Mouse (Mus musculus) midbrain, embryonic 13.5 days (tissue): ENCODE measurements around the gene Nfkbib. TPM values are rescaled to one million over a fixed set of nuclear protein-coding genes. Genes with fewer than 3 reads are reported as not detected.

Experiments
- ATAC-seq: fragments of 200-750 bp; cut with Nextera tagmentation; 2 replicates; pipeline ENCODE4 v1.8.0; 2017; ENCODE audit warnings: mild to moderate bottlenecking, moderate TSS enrichment, moderate library complexity
- H3K27ac ChIP-seq: fragments of 300-500 bp; sonication (generic); 2 replicates; pipeline ENCODE4 v1.5.1; 2015; ENCODE audit warnings: inconsistent platforms, mild to moderate bottlenecking, moderate library complexity
- H3K27me3 ChIP-seq: fragments of 300-500 bp; sonication (generic); 2 replicates; pipeline ENCODE4 v1.6.1; 2015; ENCODE audit warnings: mild to moderate bottlenecking, inconsistent platforms
- H3K36me3 ChIP-seq: fragments of 300-500 bp; sonication (generic); 2 replicates; pipeline ENCODE4 v1.6.1; 2015; ENCODE audit warnings: mild to moderate bottlenecking, inconsistent platforms
- H3K4me1 ChIP-seq: fragments of 300-500 bp; sonication (generic); replicated peaks from 2 replicates; pipeline ENCODE4 v1.6.1; 2015; ENCODE audit warnings: inconsistent platforms
- H3K4me2 ChIP-seq: fragments of 300-500 bp; sonication (generic); replicated peaks from 2 replicates; pipeline ENCODE4 v1.6.1; 2015; ENCODE audit warnings: moderate library complexity, mild to moderate bottlenecking, inconsistent platforms
- H3K4me3 ChIP-seq: fragments of 300-500 bp; sonication (generic); replicated peaks from 2 replicates; pipeline ENCODE4 v1.5.1; 2015; ENCODE audit warnings: mild to moderate bottlenecking, inconsistent platforms
- H3K9ac ChIP-seq: fragments of 300-500 bp; sonication (generic); replicated peaks from 2 replicates; pipeline ENCODE4 v1.6.1; 2015; ENCODE audit warnings: mild to moderate bottlenecking, inconsistent platforms
- H3K9me3 ChIP-seq: fragments of 300-500 bp; sonication (generic); 2 replicates; pipeline ENCODE4 v1.6.1; 2016; ENCODE audit warnings: mild to moderate bottlenecking, inconsistent platforms
- WGBS: fragments of 180-500 bp; shearing (Covaris S2); methylation state at CpG from one replicate; pipeline ENCODE4 v1.1.7; 2015; 5-methylcytosine and 5-hydroxymethylcytosine counted together
- polyA plus RNA-seq: library from polyadenylated mRNA; unstranded; fragments of >200 nt; fragmentation: Nextera tagmentation; extraction: Ambion mirVana; gene quantifications from 2 replicates; pipeline ENCODE4 v1.2.1, GENCODE M21; 2015

Gene Nfkbib
- 52.7 and 56.7 TPM in 2 replicates for polyA plus RNA-seq

DNA sequence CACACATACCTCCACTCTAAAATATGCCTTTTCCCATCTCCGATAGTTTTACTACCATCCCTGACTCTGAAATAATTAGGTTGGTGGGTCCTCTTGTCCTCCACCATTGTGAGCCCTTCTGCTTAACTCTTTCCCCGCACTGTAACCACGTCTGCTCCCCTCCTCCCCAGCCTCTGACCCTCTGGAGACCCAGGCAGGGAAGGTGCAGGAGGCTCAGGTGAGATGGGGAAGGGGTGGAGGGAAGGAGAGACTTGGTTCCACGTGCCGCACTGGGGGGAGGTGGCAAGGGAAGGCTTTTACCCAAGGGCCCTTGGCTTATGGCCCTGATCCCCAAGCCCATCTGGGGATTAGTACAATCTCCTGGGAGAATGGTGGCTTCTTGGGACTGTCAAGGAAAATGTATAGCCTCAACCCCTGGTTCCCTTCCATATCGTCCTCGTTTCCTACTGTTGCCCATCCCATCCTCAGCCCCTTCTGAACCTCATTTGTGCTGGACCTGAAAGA lies at the start of gene Nfkbib:
Gene Nfkbib, minus strand, starts transcription at position 51 of the 504 bp plus-strand sequence.
- Histone ChIP-seq H3K36me3 (peaks cover 12% of the 10 kb centered on the region), H3K9ac (peak within 1 kb of the TSS; percentile 76), H3K27ac (no peak within 1 kb of the TSS; the same call in 1 of the 2 replicates), H3K4me3 (peak within 1 kb of the TSS; percentile 75), H3K4me2 (peak within 1 kb of the TSS; percentile 71), H3K9me3 (no peaks in the 10 kb centered on the region), H3K27me3 (no peaks in the 10 kb centered on the region), H3K4me1 (peaks cover 36% of the 10 kb centered on the region)
- ATAC-seq, result no peak
- 71% methylated on average over 7 of the region's 7 CpGs for WGBS

DNA sequence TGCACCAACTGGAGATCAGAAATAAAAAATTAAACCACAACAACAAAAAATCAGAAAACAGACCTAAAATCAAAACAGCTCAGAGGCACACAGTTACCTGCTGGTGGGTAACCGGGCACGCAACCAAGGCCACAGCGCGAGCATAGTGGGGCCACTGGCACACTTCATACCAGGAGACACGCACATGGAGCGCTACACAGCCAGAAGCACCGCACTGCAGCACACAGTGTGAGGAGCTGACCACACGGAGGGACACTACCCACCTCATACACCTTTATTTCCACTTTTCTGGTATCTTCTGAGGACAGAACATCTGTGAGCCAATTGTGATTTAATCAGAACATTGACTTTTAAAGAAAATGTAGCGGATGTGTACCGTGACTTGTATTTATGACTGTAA lies 49.6 kb upstream of the Nfkbib start:
- Histone ChIP-seq H3K9me3 (no peaks in the 10 kb centered on the region), H3K9ac (0 out of 2 replicates have a peak overlapping the region, but pooled peaks have one; percentile 32), H3K27me3 (no peaks in the 10 kb centered on the region), H3K4me1 (peaks cover 91% of the 10 kb centered on the region), H3K36me3 (peaks cover 95% of the 10 kb centered on the region), H3K4me2 (no peak overlapping the region), H3K4me3 (no peak overlapping the region), H3K27ac (no peak overlapping the region)
- WGBS, result 91% methylated on average over 10 of the region's 10 CpGs
- ATAC-seq, result no peak

DNA sequence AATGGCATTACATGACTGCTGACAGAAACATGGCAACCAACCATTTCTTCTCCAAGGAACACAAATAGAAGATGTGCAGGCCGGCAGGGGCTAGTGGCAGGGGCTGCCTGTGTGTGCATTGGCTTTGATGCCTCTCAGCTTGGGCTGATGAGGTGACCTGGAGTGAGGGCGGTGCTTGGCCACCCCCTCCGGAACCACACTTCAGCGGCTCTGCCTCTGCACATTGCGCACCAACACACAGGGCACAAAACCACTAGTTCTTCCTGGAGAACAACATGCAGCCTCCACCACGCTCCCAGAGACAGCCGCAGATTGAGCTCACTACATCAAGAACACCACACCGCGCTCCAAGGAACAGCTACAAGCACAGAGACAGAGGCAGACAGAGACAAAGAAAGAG lies 48.9 kb upstream of the Nfkbib start:
- Histone ChIP-seq H3K4me2 (no peak overlapping the region), H3K27me3 (no peaks in the 10 kb centered on the region), H3K9ac (peak overlapping the region; percentile 1; the same call in 1 of the 2 replicates), H3K4me3 (no peak overlapping the region), H3K36me3 (peaks cover 88% of the 10 kb centered on the region), H3K27ac (no peak overlapping the region), H3K4me1 (peaks cover 90% of the 10 kb centered on the region), H3K9me3 (no peaks in the 10 kb centered on the region)
- no peak for ATAC-seq
- WGBS, result 82% methylated on average over 9 of the region's 9 CpGs

DNA sequence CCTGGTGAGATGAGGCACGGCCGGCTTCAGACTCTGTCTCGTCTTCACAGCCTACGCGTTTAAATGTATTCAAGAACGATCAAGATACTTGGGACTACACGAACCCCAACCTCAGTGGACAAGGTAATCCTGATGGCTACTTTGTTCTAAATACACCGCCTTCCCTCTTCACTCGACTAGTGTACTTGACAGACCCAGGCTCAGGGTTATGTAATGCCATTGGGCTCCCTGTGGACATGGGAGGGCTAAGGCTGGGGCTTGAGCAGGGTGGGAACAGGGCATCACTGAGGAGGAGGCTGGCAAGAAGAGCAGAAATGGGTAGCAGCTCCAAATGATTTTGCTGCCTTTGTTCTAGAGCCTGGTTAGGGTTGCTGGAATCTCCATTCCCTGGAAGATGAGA lies 47.9 kb upstream of the Nfkbib start:
- peaks cover 80% of the 10 kb centered on the region for H3K4me1 ChIP-seq
- WGBS, result 90% methylated on average over 9 of the region's 9 CpGs

DNA sequence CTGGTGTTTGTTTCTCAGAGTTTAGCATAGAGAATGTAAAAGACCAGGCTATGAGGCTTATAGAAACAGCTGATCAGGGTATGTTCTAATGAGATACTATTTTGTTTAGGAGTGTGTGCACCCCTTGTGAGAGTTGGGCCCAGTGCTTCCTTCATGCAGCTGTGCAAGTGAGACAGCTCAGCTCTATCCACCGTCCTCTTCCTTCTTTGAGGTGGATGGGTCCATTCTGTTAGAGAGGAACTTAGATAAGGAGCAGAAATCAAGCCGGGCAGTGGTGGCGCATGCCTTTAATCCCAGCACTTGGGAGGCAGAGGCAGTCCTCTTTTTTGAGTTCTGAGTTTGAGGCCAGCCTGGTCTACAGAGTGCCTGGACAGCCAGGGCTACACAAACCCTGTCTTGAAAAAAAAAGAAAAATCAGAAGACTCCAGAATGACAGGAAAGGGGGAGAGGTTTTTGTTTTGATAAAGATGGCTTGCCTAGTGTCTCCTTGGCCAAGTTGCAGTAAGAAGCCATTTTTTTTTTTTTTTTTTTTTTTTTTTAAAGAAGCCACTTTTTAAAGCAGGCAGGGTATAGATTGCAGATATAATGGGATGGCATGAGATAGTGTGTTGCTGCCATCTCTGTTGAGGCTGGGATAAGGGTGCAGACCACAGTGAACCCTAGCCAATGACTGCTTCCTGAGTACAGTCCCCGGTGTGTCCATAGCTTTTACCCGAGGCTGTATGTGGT lies 47.2 kb upstream of the Nfkbib start:
- no peak for ATAC-seq
- 89% methylated on average over 5 of the region's 5 CpGs for WGBS
- Histone ChIP-seq H3K4me2 (no peak overlapping the region), H3K27me3 (no peaks in the 10 kb centered on the region), H3K4me1 (peaks cover 75% of the 10 kb centered on the region), H3K9me3 (no peaks in the 10 kb centered on the region), H3K36me3 (peaks cover 71% of the 10 kb centered on the region), H3K9ac (no peak overlapping the region; the same call in 1 of the 2 replicates), H3K27ac (no peak overlapping the region), H3K4me3 (no peak overlapping the region)

More for the DNA sequence above, 47.9 kb upstream of the Nfkbib start:
- no peak overlapping the region for H3K27ac ChIP-seq
- H3K4me2 ChIP-seq, result no peak overlapping the region
- H3K9ac ChIP-seq, result peak overlapping the region; percentile 32; the same call in 1 of the 2 replicates
- no peaks in the 10 kb centered on the region for H3K9me3 ChIP-seq
- H3K36me3 ChIP-seq, result peaks cover 78% of the 10 kb centered on the region
- no peak overlapping the region for H3K4me3 ChIP-seq
- ATAC-seq, result no peak
- H3K27me3 ChIP-seq, result no peaks in the 10 kb centered on the region

DNA sequence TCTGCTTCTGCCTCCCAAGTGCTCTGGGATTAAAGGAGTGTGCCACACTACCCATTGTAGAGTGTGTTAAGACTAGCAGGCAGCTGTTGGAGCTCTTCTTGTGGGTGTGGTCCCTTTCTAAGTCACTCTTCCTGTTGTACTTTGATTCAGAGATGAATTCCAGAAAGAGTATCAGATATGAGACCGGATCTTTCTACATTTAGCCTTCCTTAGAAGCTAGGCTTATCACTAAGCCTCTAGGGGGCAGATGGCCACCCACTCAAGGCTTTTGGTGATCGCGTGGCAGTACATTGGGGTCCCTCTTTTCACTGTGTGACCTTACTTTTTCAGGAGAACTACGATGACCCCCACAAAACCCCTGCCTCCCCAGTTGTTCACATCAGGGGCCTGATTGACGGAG lies 45.6 kb upstream of the Nfkbib start:
- Histone ChIP-seq H3K36me3 (peaks cover 57% of the 10 kb centered on the region), H3K27ac (no peak overlapping the region), H3K9me3 (no peaks in the 10 kb centered on the region), H3K4me2 (peak overlapping the region; percentile 92), H3K4me1 (peaks cover 69% of the 10 kb centered on the region), H3K4me3 (peak overlapping the region; percentile 81), H3K27me3 (no peaks in the 10 kb centered on the region), H3K9ac (peak overlapping the region; percentile 19; the same call in 1 of the 2 replicates)
- no peak for ATAC-seq
- 85% methylated on average over 5 of the region's 5 CpGs for WGBS

DNA sequence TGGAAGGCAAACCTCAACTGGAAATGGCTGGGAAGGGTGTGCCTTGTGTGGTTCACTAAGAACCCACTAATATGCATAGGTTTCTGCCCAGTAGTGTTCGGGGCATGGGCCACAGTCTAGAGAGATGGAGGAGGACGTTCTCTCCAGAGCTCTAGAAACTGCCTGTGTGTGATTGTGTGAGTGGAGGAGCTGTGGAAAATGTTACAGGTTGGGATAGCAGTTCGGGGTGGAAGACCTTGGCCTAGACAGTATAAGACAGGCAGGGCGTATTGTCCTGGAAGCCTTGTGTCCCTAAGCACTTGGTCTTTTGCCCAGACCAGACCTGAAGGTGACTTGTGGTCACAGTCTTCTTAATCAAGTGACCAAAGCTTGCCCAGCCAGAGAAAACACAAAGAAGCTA lies 45.1 kb upstream of the Nfkbib start:
- peaks cover 68% of the 10 kb centered on the region for H3K4me1 ChIP-seq
- no peaks in the 10 kb centered on the region for H3K27me3 ChIP-seq
- ATAC-seq, result no peak
- H3K9ac ChIP-seq, result peak overlapping the region; percentile 71
- H3K9me3 ChIP-seq, result no peaks in the 10 kb centered on the region
- H3K27ac ChIP-seq, result no peak overlapping the region
- H3K4me2 ChIP-seq, result peak overlapping the region; percentile 92
- 75% methylated on average over 4 of the region's 4 CpGs for WGBS
- H3K36me3 ChIP-seq, result peaks cover 52% of the 10 kb centered on the region
- peak overlapping the region; percentile 81 for H3K4me3 ChIP-seq

DNA sequence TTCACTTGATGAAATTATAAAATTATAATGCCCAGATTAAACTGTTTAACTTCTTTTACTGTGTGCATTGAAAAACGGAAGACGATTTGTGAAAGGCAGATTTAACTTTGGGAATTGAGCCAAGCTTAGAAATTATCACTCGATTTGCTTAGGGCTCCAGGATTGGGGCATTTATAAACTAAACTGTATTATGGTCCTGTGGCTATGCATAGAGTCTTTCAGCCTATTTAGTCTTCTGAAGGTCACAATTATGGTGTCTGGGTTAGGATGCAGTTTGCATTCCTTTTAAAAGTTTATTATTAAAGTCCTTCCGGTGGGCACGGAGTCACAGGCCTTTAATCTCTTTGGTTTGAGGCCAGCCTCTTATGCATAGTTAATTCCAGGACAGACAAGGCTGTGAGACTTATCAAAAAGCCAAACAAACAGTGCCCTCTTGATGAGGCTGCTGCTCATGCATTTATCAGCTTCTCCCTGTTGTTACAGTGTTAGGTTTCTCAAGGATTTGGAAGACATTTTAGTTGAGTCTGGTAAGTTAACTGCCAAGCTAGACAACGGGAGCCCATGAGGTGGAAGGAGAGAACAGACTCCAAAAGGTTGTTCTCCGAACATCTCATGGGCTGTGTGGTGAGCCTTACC lies 44.4 kb upstream of the Nfkbib start:
- 14% methylated on average over 7 of the region's 7 CpGs for WGBS
- Histone ChIP-seq H3K4me1 (peaks cover 62% of the 10 kb centered on the region), H3K27me3 (no peaks in the 10 kb centered on the region), H3K36me3 (peaks cover 45% of the 10 kb centered on the region), H3K9me3 (no peaks in the 10 kb centered on the region), H3K27ac (peak overlapping the region; percentile 98; the same call in 1 of the 2 replicates), H3K4me2 (peak overlapping the region; percentile 92), H3K4me3 (peak overlapping the region; percentile 81), H3K9ac (peak overlapping the region; percentile 71)
- no peak for ATAC-seq

DNA sequence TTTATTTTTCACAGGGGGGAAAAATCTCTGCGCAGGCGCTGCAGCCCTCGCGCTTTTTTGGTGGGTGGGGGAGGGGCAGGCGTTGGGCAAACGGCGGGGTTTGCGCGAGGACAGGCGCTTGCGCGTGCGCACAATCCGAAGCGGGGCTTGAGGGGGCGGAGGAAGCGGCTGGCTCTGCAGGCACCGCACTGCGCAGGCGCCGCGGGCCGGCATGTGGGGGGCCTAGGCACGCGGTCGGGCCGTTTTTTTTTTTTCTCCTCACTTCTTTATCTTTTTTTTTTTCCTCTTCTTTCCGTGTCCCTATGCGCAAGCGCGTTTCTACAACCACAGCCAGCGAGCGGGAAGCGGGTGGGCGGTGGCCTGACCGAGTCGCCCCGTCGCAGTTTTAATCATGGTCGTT lies 43.9 kb upstream of the Nfkbib start:
- under 1% methylated on average over 40 of the region's 40 CpGs for WGBS
- Histone ChIP-seq H3K4me3 (peak overlapping the region; percentile 81), H3K36me3 (peaks cover 40% of the 10 kb centered on the region), H3K4me2 (peak overlapping the region; percentile 92), H3K27me3 (no peaks in the 10 kb centered on the region), H3K27ac (peak overlapping the region; percentile 98), H3K4me1 (peaks cover 56% of the 10 kb centered on the region), H3K9ac (peak overlapping the region; percentile 87), H3K9me3 (no peaks in the 10 kb centered on the region)
- ATAC-seq, result no peak; the same call in 1 of the 2 replicates

DNA sequence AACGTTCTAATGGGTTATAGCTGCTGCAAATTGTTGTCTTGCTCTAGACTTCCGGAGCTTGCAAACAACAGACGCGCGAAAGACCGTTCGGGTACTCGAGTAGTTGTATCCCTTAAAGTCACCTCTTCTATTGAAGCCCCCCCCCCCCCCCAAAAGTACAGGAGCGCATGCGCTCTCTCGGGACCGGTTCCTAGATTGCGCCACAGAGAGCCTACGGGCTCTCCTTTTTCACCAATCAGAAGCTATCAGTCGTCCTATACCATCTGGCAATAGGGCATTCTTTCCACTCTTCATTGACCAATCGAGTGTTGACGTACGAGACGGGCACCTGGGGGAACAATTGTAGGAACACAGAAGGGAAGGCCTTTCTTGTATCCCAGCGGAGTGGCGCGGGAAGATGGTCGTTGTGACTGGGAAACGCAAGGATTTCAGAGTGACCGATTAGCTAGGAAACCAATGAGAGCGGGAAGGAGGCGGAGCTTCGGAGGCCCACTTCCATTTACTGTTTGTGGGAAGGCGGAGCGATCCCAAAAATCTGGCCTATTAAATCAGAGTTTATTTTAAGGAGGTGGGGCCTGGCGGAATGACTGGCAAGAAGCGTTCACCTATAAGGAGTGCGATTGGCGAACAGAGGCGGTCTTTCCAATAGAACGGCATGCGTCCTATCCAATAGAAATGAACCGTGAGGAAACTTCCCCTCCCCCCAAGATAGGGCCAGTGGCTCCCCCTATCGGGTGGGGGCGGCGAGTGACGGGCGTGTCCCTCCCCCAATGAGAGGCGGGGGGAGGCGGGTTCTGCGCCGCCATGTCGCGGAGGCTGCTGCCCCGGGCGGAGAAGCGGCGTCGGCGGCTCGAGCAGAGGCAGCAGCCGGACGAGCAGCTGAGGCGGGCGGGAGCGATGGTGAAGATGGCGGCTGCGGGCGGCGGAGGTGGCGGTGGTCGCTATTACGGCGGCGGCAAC lies 43.1 kb upstream of the Nfkbib start:
- WGBS, result under 1% methylated on average over 64 of the region's 70 CpGs
- ATAC-seq, result peak; percentile 93
- Histone ChIP-seq H3K9me3 (no peaks in the 10 kb centered on the region), H3K36me3 (peaks cover 32% of the 10 kb centered on the region), H3K4me3 (peak overlapping the region; percentile 81), H3K27me3 (no peaks in the 10 kb centered on the region), H3K9ac (peak overlapping the region; percentile 87), H3K4me2 (peak overlapping the region; percentile 95), H3K4me1 (peaks cover 48% of the 10 kb centered on the region), H3K27ac (peak overlapping the region; percentile 99)

DNA sequence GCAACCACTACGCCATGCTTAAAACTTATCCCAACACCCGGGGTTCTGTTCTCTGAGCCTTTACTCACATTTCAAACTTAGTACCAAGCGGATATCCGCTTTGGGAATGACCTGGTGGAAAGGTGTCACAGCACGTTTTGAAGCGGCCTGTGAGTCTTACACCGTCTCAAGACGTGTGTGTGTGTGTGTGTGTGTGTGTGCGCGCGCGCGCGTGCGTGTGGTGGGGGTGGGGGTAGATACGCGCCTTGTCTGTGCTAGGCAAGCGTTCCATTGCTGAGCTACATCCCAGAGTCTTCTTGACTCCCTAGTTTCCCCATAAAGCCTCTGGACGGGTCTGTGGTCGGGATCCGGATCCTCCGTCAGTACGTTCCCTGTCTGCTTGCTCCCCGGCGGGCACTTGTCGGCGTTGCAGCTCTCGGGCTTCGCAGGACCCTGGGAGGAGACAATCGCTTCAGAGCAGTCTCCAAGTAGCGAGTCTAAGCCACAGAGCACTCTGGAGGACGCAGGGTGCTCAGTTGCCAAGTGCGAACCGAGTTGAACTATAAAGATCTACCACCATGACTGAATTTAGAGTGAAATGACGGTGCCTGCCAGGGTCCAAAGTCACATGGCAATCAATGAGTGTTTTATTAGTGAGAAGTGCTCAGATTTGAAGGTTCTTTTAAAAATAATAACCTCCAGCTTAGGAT lies 42.2 kb upstream of the Nfkbib start:
- H3K27ac ChIP-seq, result peak overlapping the region; percentile 99
- no peaks in the 10 kb centered on the region for H3K9me3 ChIP-seq
- peaks cover 41% of the 10 kb centered on the region for H3K4me1 ChIP-seq
- peak overlapping the region; percentile 87 for H3K9ac ChIP-seq
- ATAC-seq, result peak; percentile 28
- H3K36me3 ChIP-seq, result peaks cover 23% of the 10 kb centered on the region
- H3K4me2 ChIP-seq, result peak overlapping the region; percentile 95
- H3K27me3 ChIP-seq, result no peaks in the 10 kb centered on the region
- WGBS, result under 1% methylated on average over 35 of the region's 35 CpGs
- H3K4me3 ChIP-seq, result peak overlapping the region; percentile 81
